Mouse (Mus musculus) MEL (cell line): ENCODE measurements around the gene Comt. TPM values are rescaled to one million over a fixed set of nuclear protein-coding genes. Genes with fewer than 3 reads are reported as not detected.

Source experiments
- DNase-seq: peaks from one replicate; pipeline ENCODE4 v3.0.0; 2011; ENCODE audit warnings: low read depth, low spot score
- H3K27ac ChIP-seq: 2 replicates; pipeline ENCODE4 v1.5.1; 2012; ENCODE audit warnings: low read depth, mild to moderate bottlenecking, control low read depth, low read length, moderate library complexity; ENCODE audit not compliant: control insufficient read depth
- H3K27me3 ChIP-seq, 2 experiments: fragments of 150-350 bp in 1 of 2; sonication (generic) in 1 of 2; 2 replicates each; pipeline ENCODE4 v1.6.1; 2012; ENCODE audit warnings: low read length in 2 of 2, mild to moderate bottlenecking in 2 of 2, improper control_type of control experiment in 1 of 2, moderate library complexity in 1 of 2; ENCODE audit not compliant: insufficient read depth in 2 of 2, control insufficient read depth in 1 of 2
- H3K36me3 ChIP-seq, 2 experiments: 2 replicates each; pipeline ENCODE4 v1.6.1; 2012 to 2014; ENCODE audit warnings: low read length in 2 of 2, improper control_type of control experiment in 1 of 2, inconsistent platforms in 1 of 2, mild to moderate bottlenecking in 1 of 2; ENCODE audit not compliant: insufficient read depth in 2 of 2, control insufficient read depth in 1 of 2
- H3K4me1 ChIP-seq, 2 experiments: fragments of 150-350 bp in 1 of 2; sonication (generic) in 1 of 2; 2 replicates each; pipeline ENCODE4 v1.6.1; 2012; ENCODE audit warnings: low read length in 2 of 2, improper control_type of control experiment in 1 of 2, mild to moderate bottlenecking in 1 of 2; ENCODE audit not compliant: insufficient read depth in 2 of 2, control insufficient read depth in 1 of 2
- H3K4me3 ChIP-seq, 2 experiments: fragments of 150-350 bp in 1 of 2; sonication (generic) in 1 of 2; 2 replicates each; pipeline ENCODE4 v1.5.1; 2012; ENCODE audit warnings: low read depth in 2 of 2, low read length in 2 of 2, mild to moderate bottlenecking in 2 of 2, moderate library complexity in 2 of 2, control low read depth in 1 of 2, improper control_type of control experiment in 1 of 2; ENCODE audit not compliant: control insufficient read depth in 1 of 2, insufficient read depth in 1 of 2
- H3K79me2 ChIP-seq: 2 replicates; pipeline ENCODE4 v1.6.1; 2012; ENCODE audit warnings: mild to moderate bottlenecking, low read length, moderate library complexity; ENCODE audit not compliant: control insufficient read depth, poor library complexity, insufficient read depth
- H3K9ac ChIP-seq: 2 replicates; pipeline ENCODE4 v1.6.1; 2012; ENCODE audit warnings: low read depth, mild to moderate bottlenecking, control low read depth, low read length, moderate library complexity; ENCODE audit not compliant: control insufficient read depth, poor library complexity, severe bottlenecking
- H3K9me3 ChIP-seq: fragments of 150-350 bp; sonication (generic); replicated peaks from 2 replicates; pipeline ENCODE4 v1.6.1; 2012; ENCODE audit warnings: mild to moderate bottlenecking, low read length, improper control_type of control experiment, moderate library complexity; ENCODE audit not compliant: insufficient read depth
- BHLHE40 ChIP-seq: IDR thresholded peaks from 2 replicates; pipeline ENCODE4 v1.6.1; 2012; ENCODE audit warnings: low read depth, mild to moderate bottlenecking, inconsistent platforms, low read length, improper control_type of control experiment, borderline replicate concordance
- CHD1 ChIP-seq: IDR thresholded peaks from 2 replicates; pipeline ENCODE4 v1.6.1; 2012; ENCODE audit warnings: low read depth, mild to moderate bottlenecking, inconsistent platforms, low read length, improper control_type of control experiment
- E2F4 ChIP-seq: IDR thresholded peaks from 2 replicates; pipeline ENCODE4 v1.6.1; 2011; ENCODE audit warnings: low read depth, low read length, improper control_type of control experiment, borderline replicate concordance
- ELF1 ChIP-seq: IDR thresholded peaks from 2 replicates; pipeline ENCODE4 v1.6.1; 2014; ENCODE audit warnings: low read depth, mild to moderate bottlenecking, inconsistent platforms, low read length, improper control_type of control experiment, moderate library complexity
- EP300 ChIP-seq, 2 experiments: IDR thresholded peaks; 2 replicates each; pipeline ENCODE4 v1.6.1; 2011; ENCODE audit warnings: improper control_type of control experiment in 2 of 2, low read length in 2 of 2, low read depth in 1 of 2, mild to moderate bottlenecking in 1 of 2
- ETS1 ChIP-seq: IDR thresholded peaks from 2 replicates; pipeline ENCODE4 v1.6.1; 2012; ENCODE audit warnings: low read depth, mild to moderate bottlenecking, inconsistent platforms, low read length, improper control_type of control experiment, moderate library complexity
- GABPA ChIP-seq: IDR thresholded peaks from 2 replicates; pipeline ENCODE4 v1.6.1; 2012; ENCODE audit warnings: low read depth, mild to moderate bottlenecking, inconsistent platforms, low read length, improper control_type of control experiment, moderate library complexity
- GATA1 ChIP-seq: IDR thresholded peaks from 2 replicates; pipeline ENCODE4 v1.6.1; 2011; ENCODE audit warnings: low read depth, low read length, improper control_type of control experiment
- JUND ChIP-seq: IDR thresholded peaks from 2 replicates; pipeline ENCODE4 v1.6.1; 2011; ENCODE audit warnings: low read depth, mild to moderate bottlenecking, improper control_type of control experiment, low read length
- KAT2A ChIP-seq: conservative IDR thresholded peaks from 2 replicates; pipeline ENCODE4 v1.6.1; 2012; ENCODE audit warnings: low read depth, low read length, improper control_type of control experiment, inconsistent platforms
- MAFK ChIP-seq: IDR thresholded peaks from 2 replicates; pipeline ENCODE4 v1.6.1; 2011; ENCODE audit warnings: low read depth, mild to moderate bottlenecking, low read length, improper control_type of control experiment, borderline replicate concordance
- MAZ ChIP-seq: IDR thresholded peaks from 2 replicates; pipeline ENCODE4 v1.6.1; 2012; ENCODE audit warnings: low read depth, mild to moderate bottlenecking, inconsistent platforms, low read length, improper control_type of control experiment
- MEF2A ChIP-seq: IDR thresholded peaks from 2 replicates; pipeline ENCODE4 v1.6.1; 2014; ENCODE audit warnings: low read depth, mild to moderate bottlenecking, inconsistent platforms, low read length, improper control_type of control experiment; ENCODE audit not compliant: poor library complexity, insufficient replicate concordance, severe bottlenecking; ENCODE audit errors: extremely low read depth
- MXI1 ChIP-seq: IDR thresholded peaks from 2 replicates; pipeline ENCODE4 v1.6.1; 2011; ENCODE audit warnings: mild to moderate bottlenecking, low read depth, low read length, improper control_type of control experiment
- MYC ChIP-seq: IDR thresholded peaks from 2 replicates; pipeline ENCODE4 v1.6.1; 2011; ENCODE audit warnings: low read depth, mild to moderate bottlenecking, low read length, improper control_type of control experiment, moderate library complexity
- NRF1 ChIP-seq: IDR thresholded peaks from 2 replicates; pipeline ENCODE4 v1.6.1; 2014; ENCODE audit warnings: low read depth, mild to moderate bottlenecking, inconsistent platforms, low read length, improper control_type of control experiment, moderate library complexity; ENCODE audit not compliant: poor library complexity, insufficient read depth, severe bottlenecking
- POLR2A ChIP-seq, 2 experiments: IDR thresholded peaks; 2 replicates each; pipeline ENCODE4 v1.6.1; 2011 to 2012; ENCODE audit warnings: low read length in 2 of 2, mild to moderate bottlenecking in 2 of 2, control low read depth in 1 of 2, improper control_type of control experiment in 1 of 2, low read depth in 1 of 2, moderate library complexity in 1 of 2; ENCODE audit not compliant: control insufficient read depth in 1 of 2, insufficient read depth in 1 of 2, poor library complexity in 1 of 2
- POLR2AphosphoS2 ChIP-seq: IDR thresholded peaks from 2 replicates; pipeline ENCODE4 v1.6.1; 2011; ENCODE audit warnings: low read length, improper control_type of control experiment
- POLR2AphosphoS5 ChIP-seq: IDR thresholded peaks from 2 replicates; pipeline ENCODE4 v1.6.1; 2012; ENCODE audit warnings: low read depth, borderline replicate concordance, mild to moderate bottlenecking, inconsistent platforms, low read length, moderate library complexity, mixed read lengths
- RAD21 ChIP-seq: IDR thresholded peaks from 2 replicates; pipeline ENCODE4 v1.6.1; 2011; ENCODE audit warnings: mild to moderate bottlenecking, low read depth, low read length, improper control_type of control experiment
- RCOR1 ChIP-seq: IDR thresholded peaks from 2 replicates; pipeline ENCODE4 v1.6.1; 2012; ENCODE audit warnings: low read depth, mild to moderate bottlenecking, inconsistent platforms, low read length, improper control_type of control experiment
- SMC3 ChIP-seq: IDR thresholded peaks from 2 replicates; pipeline ENCODE4 v1.6.1; 2011; ENCODE audit warnings: low read depth, low read length, improper control_type of control experiment
- TBP ChIP-seq: IDR thresholded peaks from 2 replicates; pipeline ENCODE4 v1.8.0; 2011; ENCODE audit warnings: low read depth, low read length, improper control_type of control experiment
- UBTF ChIP-seq: IDR thresholded peaks from 2 replicates; pipeline ENCODE4 v1.6.1; 2012; ENCODE audit warnings: low read depth, mild to moderate bottlenecking, inconsistent platforms, low read length, improper control_type of control experiment, moderate library complexity, borderline replicate concordance; ENCODE audit not compliant: insufficient read depth
- USF1 ChIP-seq: IDR thresholded peaks from 2 replicates; pipeline ENCODE4 v1.6.1; 2014; ENCODE audit warnings: low read depth, mild to moderate bottlenecking, inconsistent platforms, low read length, improper control_type of control experiment, moderate library complexity
- USF2 ChIP-seq, 2 experiments: IDR thresholded peaks; 2 replicates each; pipeline ENCODE4 v1.6.1; 2011 to 2012; ENCODE audit warnings: improper control_type of control experiment in 2 of 2, low read length in 2 of 2, borderline replicate concordance in 1 of 2, inconsistent platforms in 1 of 2, low read depth in 1 of 2, mild to moderate bottlenecking in 1 of 2; ENCODE audit not compliant: insufficient read depth in 1 of 2
- ZC3H11A ChIP-seq: IDR thresholded peaks from 2 replicates; pipeline ENCODE4 v1.6.1; 2012; ENCODE audit warnings: low read depth, mild to moderate bottlenecking, inconsistent platforms, low read length, improper control_type of control experiment
- ZKSCAN1 ChIP-seq: IDR thresholded peaks from 2 replicates; pipeline ENCODE4 v1.6.1; 2012; ENCODE audit warnings: low read depth, mild to moderate bottlenecking, inconsistent platforms, low read length, improper control_type of control experiment, moderate library complexity
- ZMIZ1 ChIP-seq: IDR thresholded peaks from 2 replicates; pipeline ENCODE4 v1.6.1; 2012; ENCODE audit warnings: low read depth, mild to moderate bottlenecking, inconsistent platforms, low read length, improper control_type of control experiment, moderate library complexity
- ZNF384 ChIP-seq: IDR thresholded peaks from 2 replicates; pipeline ENCODE4 v1.6.1; 2012; ENCODE audit warnings: low read depth, mild to moderate bottlenecking, inconsistent platforms, low read length, improper control_type of control experiment
- polyA plus RNA-seq, 2 experiments: library from polyadenylated mRNA; stranded (reverse) in 1 of 2; unstranded in 1 of 2; fragments of >175 nt in 1 of 2; fragments of >200 nt in 1 of 2; gene quantifications; 2 replicates each; pipeline versions ENCODE4 v1.2.1 to v1.2.4; 2012; ENCODE audit warnings: low replicate concordance in 2 of 2, low read depth in 1 of 2; ENCODE audit not compliant: insufficient read length in 2 of 2, insufficient read depth in 1 of 2, missing spikeins in 1 of 2
- total RNA-seq: library from RNA; depleted of rRNA; stranded (reverse); fragments of 300-350 nt; gene quantifications from 2 replicates; pipeline ENCODE4 v1.2.3, GENCODE M21; 2012

Gene Comt
- total and polyA plus RNA-seq, 3 experiments = 62.5 to 71.8 TPM; not detected in 1

DNA sequence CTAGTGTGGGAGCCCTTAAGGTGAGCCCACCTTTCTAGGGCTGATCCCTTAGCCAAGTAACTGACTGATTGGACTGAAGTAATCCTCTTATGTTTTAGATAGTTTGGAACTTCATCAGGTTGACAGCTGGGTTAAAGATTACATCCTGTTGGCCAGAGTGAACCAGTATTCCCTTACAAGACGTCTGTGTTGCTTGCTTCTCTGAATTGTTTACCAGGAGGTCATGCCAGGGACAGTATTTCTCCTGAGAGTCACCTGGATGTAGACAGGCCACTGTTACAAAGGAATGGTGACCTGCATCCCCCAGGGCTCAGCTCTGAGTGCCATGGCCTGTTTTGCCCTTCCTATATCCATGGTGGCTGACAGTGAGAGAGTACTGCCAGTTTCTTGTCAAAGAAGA, 48.2 kb downstream of the Comt start:
- DNase-seq = no peak
- peaks cover 0 to 11% of the 10 kb centered on the region in 2 experiments; a peak in 2 of 4 replicates for H3K36me3 ChIP-seq
- TF ChIP-seq GABPA (no peak), ZNF384 (no peak), BHLHE40 (no peak), RAD21 (no peak), EP300 (IDR thresholded peaks at IDR 0.05; ENCODE audit: low read depth in 1 of 2, low read length in 2 of 2) (no peak), MXI1 (no peak), E2F4 (no peak), ELF1 (no peak), KAT2A (no peak), UBTF (no peak), GATA1 (no peak)
- H3K4me3 ChIP-seq = no peak overlapping the region
- no peak overlapping the region for H3K27ac ChIP-seq
- H3K27me3 ChIP-seq = no peaks in the 10 kb centered on the region
- no peaks in the 10 kb centered on the region for H3K9me3 ChIP-seq
- H3K79me2 ChIP-seq = no peaks in the 10 kb centered on the region
- no peak overlapping the region for H3K9ac ChIP-seq
- H3K4me1 ChIP-seq = peaks cover 6 to 14% of the 10 kb centered on the region in 2 experiments; a peak in 3 of 4 replicates

DNA sequence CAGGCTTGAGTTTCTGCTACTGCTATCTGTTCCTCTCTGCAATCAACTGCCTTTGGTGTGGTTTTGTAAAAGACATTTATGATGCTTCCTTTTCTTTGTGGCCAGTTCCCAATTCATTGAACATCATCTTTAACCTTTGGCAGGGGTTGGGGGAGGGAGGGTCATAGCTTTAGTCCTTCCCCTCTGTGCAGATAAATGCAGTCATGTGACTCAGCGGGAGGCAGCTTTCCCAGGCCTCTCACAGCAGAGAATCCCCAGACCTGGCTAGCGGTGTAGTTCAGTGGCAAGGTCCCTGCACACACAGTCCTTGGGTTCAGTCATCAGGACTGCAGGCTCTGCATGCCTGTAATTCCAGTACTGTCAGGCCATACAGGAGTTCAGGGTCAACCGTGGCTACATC, 49.4 kb downstream of the Comt start:
- peak; percentile 71 for DNase-seq
- H3K27me3 ChIP-seq = no peaks in the 10 kb centered on the region
- H3K36me3 ChIP-seq = peaks cover 0 to 11% of the 10 kb centered on the region in 2 experiments; a peak in 2 of 4 replicates
- no peaks in the 10 kb centered on the region for H3K79me2 ChIP-seq
- no peaks in the 10 kb centered on the region for H3K9me3 ChIP-seq
- peaks cover 6 to 14% of the 10 kb centered on the region in 2 experiments; a peak in 3 of 4 replicates for H3K4me1 ChIP-seq
- no peak overlapping the region for H3K4me3 ChIP-seq
- H3K27ac ChIP-seq = peak overlapping the region; percentile 71
- H3K9ac ChIP-seq = peak overlapping the region; percentile 32
- TF ChIP-seq KAT2A = no peak
- TF ChIP-seq E2F4 = no peak
- no peak for TF ChIP-seq SMC3
- no peak for TF ChIP-seq POLR2AphosphoS2
- peak; percentile 21 to 64; a peak in 3 of 4 replicates for TF ChIP-seq USF2 (IDR thresholded peaks at IDR 0.05; ENCODE audit: borderline replicate concordance in 1 of 2, insufficient read depth in 1 of 2, low read depth in 1 of 2, low read length in 2 of 2)
- no peak for TF ChIP-seq MEF2A
- TF ChIP-seq CHD1 = no peak
- no peak for TF ChIP-seq MXI1
- no peak for TF ChIP-seq ZC3H11A
- TF ChIP-seq USF1 = peak; percentile 95
- no peak for TF ChIP-seq RCOR1
- TF ChIP-seq MYC = no peak
- no peak for TF ChIP-seq JUND
- no peak for TF ChIP-seq POLR2AphosphoS5
- peak in 1 of 2 experiments; percentile 34; a peak in 1 of 4 replicates for TF ChIP-seq POLR2A (IDR thresholded peaks at IDR 0.05; ENCODE audit: control insufficient read depth in 1 of 2, insufficient read depth in 1 of 2, low read depth in 1 of 2, low read length in 2 of 2, poor library complexity in 1 of 2)
- TF ChIP-seq MAFK = no peak
- no peak for TF ChIP-seq ZKSCAN1
- TF ChIP-seq GATA1 = peak; percentile 48; the same call in 1 of the 2 replicates
- TF ChIP-seq EP300 (IDR thresholded peaks at IDR 0.05; ENCODE audit: low read depth in 1 of 2, low read length in 2 of 2) = no peak; a peak in 1 of 4 replicates
- no peak for TF ChIP-seq MAZ
- TF ChIP-seq ZMIZ1 = no peak
- no peak for TF ChIP-seq ZNF384
- no peak for TF ChIP-seq NRF1
- TF ChIP-seq TBP = peak; percentile 40; the same call in 1 of the 2 replicates
- peak; percentile 33; the same call in 1 of the 2 replicates for TF ChIP-seq ETS1
